Mouse (Mus musculus): ENCODE measurements around the gene Erich6. TPM values are rescaled to one million over a fixed set of nuclear protein-coding genes. Genes with fewer than 3 reads are reported as not detected.

Gene Erich6
- polyA plus RNA-seq, 1 experiment from 2014 or later: 0.07 TPM

- no peaks in the 10 kb centered on the region for H3K27me3 ChIP-seq (replicated peaks; ENCODE audit: control insufficient read depth, insufficient read depth, low read length)
- DNase-seq (ENCODE audit: low spot score) (no peak), ATAC-seq (ENCODE audit: low read depth) (no peak)
- 10% methylated on average over 8 of the region's 8 CpGs for WGBS
- peak overlapping the region; percentile 99 for H3K9ac ChIP-seq (ENCODE audit: low read depth, low read length)
- no peaks in the 10 kb centered on the region for H3K9me3 ChIP-seq (ENCODE audit: control insufficient read depth, low read length)
- H3K4me1 ChIP-seq (ENCODE audit: control insufficient read depth, insufficient read depth, low read length): peaks cover 4% of the 10 kb centered on the region
- H3K4me3 ChIP-seq (ENCODE audit: low read depth, low read length): peak overlapping the region; percentile 88
- peak overlapping the region; percentile 100 for H3K27ac ChIP-seq (replicated peaks; ENCODE audit: low read depth, low read length)
- H3K4me2 ChIP-seq (ENCODE audit: low read depth, low read length): peak overlapping the region; percentile 67
- H3K36me3 ChIP-seq (ENCODE audit: control insufficient read depth, insufficient read depth, low read length): peaks cover 15% of the 10 kb centered on the region; the same call in 1 of the 2 replicates
Observed at GRCm38 (mm10) chr3:58577506-58578050, 59.4 kb downstream of the Erich6 start.

DNA sequence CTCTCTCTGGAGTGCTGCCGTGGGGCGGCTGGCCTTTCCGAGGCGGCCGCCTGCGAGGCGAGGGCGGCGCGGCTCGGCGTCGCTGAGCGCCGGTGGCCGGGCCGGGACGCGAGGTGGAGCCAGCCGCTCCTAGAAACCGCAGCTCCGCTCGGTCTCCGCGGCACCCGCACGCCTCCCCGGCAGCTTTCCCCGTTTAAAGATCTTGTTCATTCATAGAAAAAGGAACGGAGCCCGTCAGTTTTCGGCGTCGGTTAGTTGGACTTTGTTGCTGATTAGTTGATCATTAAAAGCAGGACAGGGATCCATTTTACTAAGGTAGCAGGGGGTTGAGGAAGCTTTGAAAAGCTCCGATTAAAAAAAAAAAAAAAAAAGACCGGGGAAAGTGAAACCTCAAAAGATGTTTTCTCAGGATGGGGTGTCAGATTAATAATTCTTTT, 59.9 kb downstream of the Erich6 start:
- H3K36me3 ChIP-seq (ENCODE audit: control insufficient read depth, insufficient read depth, low read length): peaks cover 15% of the 10 kb centered on the region; the same call in 1 of the 2 replicates

DNA sequence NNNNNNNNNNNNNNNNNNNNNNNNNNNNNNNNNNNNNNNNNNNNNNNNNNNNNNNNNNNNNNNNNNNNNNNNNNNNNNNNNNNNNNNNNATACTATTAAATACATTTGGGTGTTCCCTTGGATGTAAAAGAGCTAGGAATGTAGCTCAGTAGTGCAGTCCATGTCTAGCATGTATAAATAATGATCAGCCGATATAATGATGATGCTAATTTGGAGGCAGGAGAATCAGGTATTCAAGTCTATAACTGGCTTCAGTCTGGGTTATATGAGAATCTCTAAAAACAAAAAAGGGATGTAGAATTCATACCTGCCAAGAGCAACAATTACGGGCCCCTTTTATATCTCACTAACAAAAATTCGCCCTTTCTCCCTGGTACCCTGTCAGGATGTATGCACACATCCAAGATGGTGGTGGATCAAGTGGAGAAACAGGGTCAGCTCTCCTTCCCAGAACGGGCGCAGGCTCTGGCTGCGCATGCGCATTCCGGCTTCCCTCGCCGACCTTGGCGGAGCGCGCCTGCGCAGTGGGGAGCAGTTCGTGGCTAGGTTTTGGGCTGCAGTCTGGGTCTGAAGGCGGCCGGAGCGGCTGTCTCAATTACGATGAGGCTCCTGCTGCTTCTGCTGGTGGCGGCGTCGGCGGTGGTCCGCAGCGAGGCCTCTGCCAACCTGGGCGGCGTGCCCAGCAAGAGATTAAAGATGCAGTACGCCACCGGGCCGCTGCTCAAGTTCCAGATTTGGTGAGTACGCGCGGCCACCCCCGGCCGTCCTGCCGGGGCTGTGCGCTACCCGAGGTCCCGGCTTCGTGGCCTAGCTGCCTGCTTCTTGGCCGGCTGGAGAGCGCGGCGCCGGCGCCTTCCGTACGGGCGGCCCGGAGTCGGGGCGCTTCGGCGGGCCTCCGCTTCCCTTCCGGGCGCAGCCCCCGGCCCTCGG, 60.6 kb downstream of the Erich6 start, which contains the start of gene Selenot:
Gene Selenot (plus strand): TSS at position 500 of the 930 bp plus-strand sequence.
- peak; percentile 96 for DNase-seq (ENCODE audit: low spot score)
- WGBS: 3% methylated on average over 23 of the region's 59 CpGs
- peaks cover 15% of the 10 kb centered on the region; the same call in 1 of the 2 replicates for H3K36me3 ChIP-seq (ENCODE audit: control insufficient read depth, insufficient read depth, low read length)
- no peaks in the 10 kb centered on the region for H3K27me3 ChIP-seq (replicated peaks; ENCODE audit: control insufficient read depth, insufficient read depth, low read length)
- H3K27ac ChIP-seq (replicated peaks; ENCODE audit: low read depth, low read length): peak within 1 kb of the TSS; percentile 100
- peaks cover 4% of the 10 kb centered on the region for H3K4me1 ChIP-seq (ENCODE audit: control insufficient read depth, insufficient read depth, low read length)
- peak within 1 kb of the TSS; percentile 67 for H3K4me2 ChIP-seq (ENCODE audit: low read depth, low read length)
- peak; percentile 94 for ATAC-seq (ENCODE audit: low read depth)
- peak within 1 kb of the TSS; percentile 99 for H3K9ac ChIP-seq (ENCODE audit: low read depth, low read length)
- no peaks in the 10 kb centered on the region for H3K9me3 ChIP-seq (ENCODE audit: control insufficient read depth, low read length)
- H3K4me3 ChIP-seq (ENCODE audit: low read depth, low read length): peak within 1 kb of the TSS; percentile 88

More for the DNA sequence above, 59.9 kb downstream of the Erich6 start:
- WGBS: under 1% methylated on average over 18 of the region's 36 CpGs
- DNase-seq (ENCODE audit: low spot score) (peak; percentile 34), ATAC-seq (ENCODE audit: low read depth) (peak; percentile 72)
- no peaks in the 10 kb centered on the region for H3K9me3 ChIP-seq (ENCODE audit: control insufficient read depth, low read length)
- H3K9ac ChIP-seq (ENCODE audit: low read depth, low read length): peak overlapping the region; percentile 99
- H3K4me3 ChIP-seq (ENCODE audit: low read depth, low read length): peak overlapping the region; percentile 88
- peaks cover 4% of the 10 kb centered on the region for H3K4me1 ChIP-seq (ENCODE audit: control insufficient read depth, insufficient read depth, low read length)
- peak overlapping the region; percentile 67 for H3K4me2 ChIP-seq (ENCODE audit: low read depth, low read length)
- no peaks in the 10 kb centered on the region for H3K27me3 ChIP-seq (replicated peaks; ENCODE audit: control insufficient read depth, insufficient read depth, low read length)
- peak overlapping the region; percentile 100 for H3K27ac ChIP-seq (replicated peaks; ENCODE audit: low read depth, low read length)

DNA sequence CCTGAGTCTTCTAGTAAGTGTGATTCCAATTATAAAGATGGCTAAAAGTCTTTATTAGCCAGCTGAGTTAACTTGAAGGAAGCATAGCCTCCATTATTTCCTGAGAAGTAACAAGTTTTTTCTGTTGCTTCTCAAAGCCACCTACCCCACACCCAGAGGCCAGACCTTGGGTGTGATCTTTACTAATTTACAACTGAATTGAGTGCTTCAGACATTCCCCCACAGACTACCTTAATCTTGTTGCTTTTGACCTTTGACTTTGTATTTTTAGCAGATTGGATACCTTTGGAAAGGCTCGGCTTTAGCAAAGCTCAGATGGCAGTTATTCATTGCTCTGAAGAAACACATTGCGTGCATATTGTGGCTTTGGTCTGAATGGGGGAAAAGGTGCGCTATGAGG, 66.2 kb downstream of the Erich6 start:
- H3K4me2 ChIP-seq (ENCODE audit: low read depth, low read length): no peak overlapping the region
- H3K9ac ChIP-seq (ENCODE audit: low read depth, low read length): no peak overlapping the region
- H3K27ac ChIP-seq (replicated peaks; ENCODE audit: low read depth, low read length): no peak overlapping the region
- no peak overlapping the region for H3K4me3 ChIP-seq (ENCODE audit: low read depth, low read length)
- no peaks in the 10 kb centered on the region for H3K27me3 ChIP-seq (replicated peaks; ENCODE audit: control insufficient read depth, insufficient read depth, low read length)
- DNase-seq (ENCODE audit: low spot score): no peak
- H3K4me1 ChIP-seq (ENCODE audit: control insufficient read depth, insufficient read depth, low read length): no peaks in the 10 kb centered on the region
- H3K9me3 ChIP-seq (ENCODE audit: control insufficient read depth, low read length): no peaks in the 10 kb centered on the region
- no peaks in the 10 kb centered on the region for H3K36me3 ChIP-seq (ENCODE audit: control insufficient read depth, insufficient read depth, low read length)
- no peak for ATAC-seq (ENCODE audit: low read depth)
- 82% methylated on average over 3 of the region's 3 CpGs for WGBS

Other genes starting within 250 kb of the Erich6 start
- gene Tsc22d2, start 222.5 kb downstream of the Erich6 start, polyA plus RNA-seq (2014; fragmentation: Nextera tagmentation; extraction: Ambion mirVana): 17.3 and 19.9 TPM in 2 replicates
- gene Eif2a, start 111.4 kb downstream of the Erich6 start, polyA plus RNA-seq (2014; fragmentation: Nextera tagmentation; extraction: Ambion mirVana): 52.8 and 54.6 TPM in 2 replicates
- 176 and 184 TPM in 2 replicates for gene Serp1, start 111.3 kb downstream of the Erich6 start, polyA plus RNA-seq (2014; fragmentation: Nextera tagmentation; extraction: Ambion mirVana)
- gene Selenot, start 60.6 kb downstream of the Erich6 start, polyA plus RNA-seq (2014; fragmentation: Nextera tagmentation; extraction: Ambion mirVana): 25.9 and 26.1 TPM in 2 replicates
- 7.8 and 9.0 TPM in 2 replicates for gene Siah2, start 55.2 kb upstream of the Erich6 start, polyA plus RNA-seq (2014; fragmentation: Nextera tagmentation; extraction: Ambion mirVana)
- gene Mindy4b-ps, start 185.1 kb upstream of the Erich6 start, polyA plus RNA-seq (2014; fragmentation: Nextera tagmentation; extraction: Ambion mirVana): 0.19 and 0.20 TPM in 2 replicates
- 0.98 and 1.0 TPM in 2 replicates for gene Clrn1, start 248.1 kb upstream of the Erich6 start, polyA plus RNA-seq (2014; fragmentation: Nextera tagmentation; extraction: Ambion mirVana)